Mouse (Mus musculus) embryonic fibroblast, embryonic 13.5 days (primary cell): ENCODE data around the gene Maml3.

ENCODE experiments used
- CTCF ChIP-seq: IDR thresholded peaks from 2 replicates; pipeline ENCODE4 v1.5.1; 2011; ENCODE audit warnings: mild to moderate bottlenecking, control low read depth, low read length, moderate library complexity, borderline replicate concordance; ENCODE audit not compliant: insufficient read depth
- POLR2A ChIP-seq: IDR thresholded peaks from 2 replicates; pipeline ENCODE4 v1.6.1; 2011; ENCODE audit warnings: low read depth, mild to moderate bottlenecking, control low read depth, low read length, moderate library complexity

DNA sequence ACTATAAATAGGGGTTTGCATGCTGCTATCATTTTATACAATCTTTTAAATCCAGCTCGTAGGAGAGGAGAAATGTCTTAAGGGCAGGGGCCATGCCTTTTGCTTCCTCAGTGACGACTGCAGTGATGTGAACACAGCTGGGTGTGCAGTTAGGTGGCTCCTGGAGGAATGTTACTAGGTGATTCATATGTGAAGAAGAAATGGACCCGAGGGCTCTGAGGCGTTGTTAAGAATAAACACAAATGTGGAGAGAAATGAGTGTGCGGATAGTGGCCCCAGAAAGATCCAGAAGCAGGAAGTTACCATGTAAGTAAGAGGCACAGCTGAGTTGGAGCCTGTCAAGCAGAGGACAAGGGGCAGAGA is 265.5 kb downstream of the Maml3 start:
- no peak for TF ChIP-seq CTCF
- TF ChIP-seq POLR2A: no peak
